Mouse (Mus musculus) lung, embryonic 14.5 days (tissue): ENCODE data around the gene Cacna1c. TPM values are rescaled to one million over a fixed set of nuclear protein-coding genes. Genes with fewer than 3 reads are reported as not detected.

Experiments used
- ATAC-seq: fragments of 200-750 bp; cut with Nextera tagmentation; 2 replicates; pipeline ENCODE4 v1.8.0; 2017; ENCODE audit warnings: mild to moderate bottlenecking, moderate TSS enrichment, moderate library complexity; ENCODE audit not compliant: insufficient read depth
- DNase-seq: peaks from one replicate; pipeline ENCODE4 v3.0.0-alpha.2; 2015
- H3K27ac ChIP-seq: fragments of 300-500 bp; sonication (generic); 2 replicates; pipeline ENCODE4 v1.5.1; 2014; ENCODE audit warnings: low read depth, mild to moderate bottlenecking, moderate library complexity
- H3K27me3 ChIP-seq: fragments of 300-500 bp; sonication (generic); 2 replicates; pipeline ENCODE4 v1.6.1; 2014; ENCODE audit warnings: low read length, control low read depth; ENCODE audit not compliant: insufficient read depth
- H3K36me3 ChIP-seq: fragments of 300-500 bp; sonication (generic); 2 replicates; pipeline ENCODE4 v1.6.1; 2014; ENCODE audit warnings: control low read depth; ENCODE audit not compliant: insufficient read depth
- H3K4me1 ChIP-seq: fragments of 300-500 bp; sonication (generic); 2 replicates; pipeline ENCODE4 v1.6.1; 2014; ENCODE audit warnings: antibody characterized with exemption, control low read depth; ENCODE audit not compliant: insufficient read depth
- H3K4me2 ChIP-seq: fragments of 300-500 bp; sonication (generic); 2 replicates; pipeline ENCODE4 v1.6.1; 2014; ENCODE audit warnings: mild to moderate bottlenecking
- H3K4me3 ChIP-seq: fragments of 300-500 bp; sonication (generic); 2 replicates; pipeline ENCODE4 v1.5.1; 2014; ENCODE audit warnings: low read depth, low read length
- H3K9ac ChIP-seq: fragments of 300-500 bp; sonication (generic); 2 replicates; pipeline ENCODE4 v1.6.1; 2014
- H3K9me3 ChIP-seq: fragments of 300-500 bp; sonication (generic); 2 replicates; pipeline ENCODE4 v1.6.1; 2016; ENCODE audit warnings: low read depth, low read length, control low read depth
- CTCF ChIP-seq: IDR thresholded peaks from 2 replicates; pipeline ENCODE4 v1.5.1; 2016; ENCODE audit warnings: antibody characterized with exemption, low read depth
- WGBS: fragments of 180-500 bp; shearing (Covaris S2); extraction: QIAGEN DNeasy Blood & Tissue Kit; methylation state at CpG from one replicate; pipeline ENCODE4 v1.1.7; 2014; 5-methylcytosine and 5-hydroxymethylcytosine counted together
- polyA plus RNA-seq: library from polyadenylated mRNA; unstranded; fragments of >200 nt; fragmentation: Nextera tagmentation; extraction: Ambion mirVana; gene quantifications from 2 replicates; pipeline ENCODE4 v1.2.1, GENCODE M21; 2014

The Cacna1c gene
- polyA plus RNA-seq, 1 experiment from 2014 or later = 10.6 TPM

DNA sequence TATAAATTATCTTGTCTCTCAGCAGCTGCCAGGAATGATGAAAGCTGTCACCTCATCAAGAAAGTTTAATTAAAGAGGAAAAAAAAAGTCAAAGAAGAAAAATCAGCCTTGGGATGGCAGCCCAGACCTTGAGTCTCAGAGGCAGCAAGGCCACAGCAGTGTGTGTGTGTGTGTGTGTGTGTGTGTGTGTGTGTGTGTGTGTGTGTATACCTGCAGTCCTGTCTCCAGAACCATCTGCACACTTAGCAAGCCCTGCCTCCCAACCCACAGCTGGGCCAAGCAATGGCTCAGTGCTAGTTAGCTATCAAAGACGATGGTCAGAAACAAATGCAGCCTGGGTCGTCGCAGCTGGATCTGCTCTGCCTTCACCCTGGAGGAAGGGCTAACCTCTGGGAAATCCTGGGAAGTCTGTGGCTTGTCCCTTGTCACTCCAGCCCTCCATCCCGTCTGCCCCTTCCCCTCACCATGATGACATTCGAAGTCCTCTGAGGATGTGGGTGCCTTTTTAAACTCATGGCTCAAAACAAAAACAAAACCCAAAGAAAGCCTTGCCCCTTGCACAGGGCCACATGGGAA, 378.2 kb downstream of the Cacna1c start:
- no peak overlapping the region for H3K9ac ChIP-seq
- no peak overlapping the region for H3K4me3 ChIP-seq
- DNase-seq (peak; percentile 88), ATAC-seq (peak; percentile 83)
- no peaks in the 10 kb centered on the region for H3K9me3 ChIP-seq
- 0 out of 2 replicates have a peak overlapping the region, but pooled peaks have one; percentile 22 for H3K27ac ChIP-seq
- no peak overlapping the region for H3K4me2 ChIP-seq
- TF ChIP-seq CTCF = no peak
- peaks cover 6% of the 10 kb centered on the region; the same call in 1 of the 2 replicates for H3K36me3 ChIP-seq
- WGBS = 28% methylated on average over 5 of the region's 5 CpGs
- peaks cover 18% of the 10 kb centered on the region; the same call in 1 of the 2 replicates for H3K4me1 ChIP-seq
- H3K27me3 ChIP-seq = no peaks in the 10 kb centered on the region

DNA sequence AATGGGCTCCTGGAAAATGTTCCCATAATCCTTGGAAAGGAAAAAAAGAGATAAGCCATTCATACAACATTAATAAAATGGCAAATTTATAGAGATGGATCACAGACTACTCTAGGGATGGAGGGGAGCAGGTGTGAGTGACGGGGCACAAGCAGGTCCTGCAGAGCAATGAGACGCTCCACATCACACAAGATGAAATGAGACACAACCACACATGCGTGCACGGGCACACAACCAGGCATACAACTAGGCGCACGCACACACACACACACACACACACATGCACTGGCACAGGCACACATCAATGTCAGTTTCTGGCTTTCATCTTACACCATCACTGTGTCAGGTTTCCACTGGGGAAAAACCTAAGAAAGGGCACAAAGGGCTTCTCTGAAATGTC, 380.0 kb downstream of the Cacna1c start:
- DNase-seq (no peak), ATAC-seq (no peak)
- peaks cover 6% of the 10 kb centered on the region; the same call in 1 of the 2 replicates for H3K36me3 ChIP-seq
- no peak overlapping the region for H3K9ac ChIP-seq
- H3K4me2 ChIP-seq = no peak overlapping the region
- H3K9me3 ChIP-seq = no peaks in the 10 kb centered on the region
- peaks cover 15% of the 10 kb centered on the region; the same call in 1 of the 2 replicates for H3K4me1 ChIP-seq
- H3K4me3 ChIP-seq = no peak overlapping the region
- no peak overlapping the region for H3K27ac ChIP-seq
- WGBS = 87% methylated on average over 6 of the region's 6 CpGs
- no peak for TF ChIP-seq CTCF
- no peaks in the 10 kb centered on the region for H3K27me3 ChIP-seq

DNA sequence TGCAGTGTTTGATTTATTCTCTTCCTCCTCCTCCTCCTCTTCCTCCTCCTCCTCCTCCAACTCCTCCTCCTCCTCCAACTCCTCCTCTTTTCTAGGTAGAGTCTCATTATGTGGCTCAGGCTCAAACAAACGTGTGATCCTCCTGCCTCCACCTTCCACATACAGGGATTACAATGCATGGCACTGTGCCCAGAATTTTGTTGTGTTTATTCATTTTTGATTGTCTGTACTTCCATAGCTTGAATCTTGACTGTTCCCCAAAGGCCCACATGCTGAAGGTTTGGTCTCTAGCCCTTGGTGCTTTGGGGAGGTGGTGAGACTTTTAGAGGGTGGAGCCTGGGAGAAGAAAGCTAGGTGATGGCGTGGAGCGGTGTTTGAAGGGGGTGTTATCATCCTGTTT, 383.7 kb downstream of the Cacna1c start:
- no peak overlapping the region for H3K27ac ChIP-seq
- H3K9ac ChIP-seq = no peak overlapping the region
- no peak overlapping the region for H3K4me2 ChIP-seq
- ATAC-seq (no peak), DNase-seq (peak; percentile 65)
- H3K36me3 ChIP-seq = peaks cover 6% of the 10 kb centered on the region; the same call in 1 of the 2 replicates
- no peak for TF ChIP-seq CTCF
- no peak overlapping the region for H3K4me3 ChIP-seq
- WGBS = 59% methylated on average over 3 of the region's 3 CpGs
- no peaks in the 10 kb centered on the region for H3K27me3 ChIP-seq
- H3K9me3 ChIP-seq = no peaks in the 10 kb centered on the region
- H3K4me1 ChIP-seq = no peaks in the 10 kb centered on the region

DNA sequence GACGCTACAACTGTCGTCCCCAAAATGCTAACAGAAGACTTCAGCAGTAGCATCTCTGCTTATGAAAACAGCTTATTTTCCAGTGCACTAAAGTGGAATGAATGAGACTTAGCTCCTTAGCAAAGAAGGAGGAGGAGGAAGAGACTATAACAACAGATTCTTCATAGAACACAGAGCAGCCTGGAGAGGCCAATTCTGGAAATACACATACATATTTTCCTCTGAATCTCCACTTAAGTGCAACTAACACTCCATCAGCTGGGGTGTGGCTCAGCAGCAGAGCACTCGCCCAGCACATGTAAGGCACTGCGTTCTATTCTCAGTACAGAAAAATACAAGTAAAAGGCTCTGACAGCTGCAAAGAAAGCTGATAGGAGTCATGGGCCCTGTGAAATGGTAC, 384.2 kb downstream of the Cacna1c start:
- TF ChIP-seq CTCF = no peak
- Histone ChIP-seq H3K4me2 (no peak overlapping the region), H3K36me3 (peaks cover 6% of the 10 kb centered on the region; the same call in 1 of the 2 replicates), H3K27me3 (no peaks in the 10 kb centered on the region), H3K27ac (no peak overlapping the region), H3K4me1 (no peaks in the 10 kb centered on the region), H3K9ac (no peak overlapping the region), H3K4me3 (no peak overlapping the region), H3K9me3 (no peaks in the 10 kb centered on the region)
- WGBS = 75% methylated on average over 4 of the region's 4 CpGs
- DNase-seq = no peak
- no peak for ATAC-seq

DNA sequence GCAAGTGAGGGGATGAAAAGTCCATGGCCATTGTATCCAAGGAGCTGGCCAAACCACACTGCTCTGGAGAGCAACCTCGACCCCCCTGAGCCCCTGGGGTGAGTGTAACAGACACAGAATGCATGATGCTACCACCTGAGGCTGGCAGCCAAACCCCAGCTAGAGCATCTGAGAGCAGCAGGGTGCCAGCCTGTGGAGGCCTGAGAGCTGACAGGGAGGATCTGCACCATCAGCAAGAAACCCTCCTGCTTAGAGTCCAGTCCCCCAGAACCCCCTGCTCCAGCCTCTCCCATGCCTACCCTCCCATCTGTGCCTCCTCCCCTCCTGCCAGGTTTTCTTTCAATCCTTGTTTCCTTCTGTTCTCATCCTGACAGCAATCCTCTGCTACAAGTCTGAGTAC, 385.4 kb downstream of the Cacna1c start:
- Histone ChIP-seq H3K27me3 (no peaks in the 10 kb centered on the region), H3K4me2 (no peak overlapping the region), H3K9me3 (no peaks in the 10 kb centered on the region), H3K36me3 (peaks cover 6% of the 10 kb centered on the region; the same call in 1 of the 2 replicates), H3K27ac (no peak overlapping the region), H3K4me1 (no peaks in the 10 kb centered on the region), H3K9ac (no peak overlapping the region), H3K4me3 (no peak overlapping the region)
- WGBS = 39% methylated on average over 1 of the region's 1 CpGs
- ATAC-seq (no peak), DNase-seq (no peak)
- no peak for TF ChIP-seq CTCF

DNA sequence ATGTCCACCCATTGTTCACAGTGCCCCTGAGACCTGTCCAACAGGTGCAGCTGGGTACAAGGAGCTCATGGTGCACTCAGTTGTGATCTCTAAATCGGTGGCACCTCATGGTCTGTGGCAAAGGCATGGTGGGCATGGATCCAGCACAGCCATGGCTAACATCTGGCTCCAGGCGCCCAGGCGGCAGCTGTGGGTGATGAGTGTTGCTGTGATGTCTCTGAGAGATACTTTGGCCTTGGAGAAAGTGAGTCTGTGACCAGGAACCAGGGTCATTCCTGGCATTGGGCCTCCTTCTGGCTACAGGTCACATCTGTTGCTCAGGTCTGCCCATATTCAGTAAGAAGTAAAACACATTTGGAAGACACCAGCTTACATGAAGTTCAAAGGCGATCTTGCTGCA, 391.1 kb downstream of the Cacna1c start:
- H3K27ac ChIP-seq = no peak overlapping the region
- peaks cover 4% of the 10 kb centered on the region; the same call in 1 of the 2 replicates for H3K4me1 ChIP-seq
- ATAC-seq (no peak), DNase-seq (no peak)
- no peak for TF ChIP-seq CTCF
- no peak overlapping the region for H3K4me3 ChIP-seq
- no peaks in the 10 kb centered on the region for H3K9me3 ChIP-seq
- no peak overlapping the region for H3K9ac ChIP-seq
- no peaks in the 10 kb centered on the region for H3K36me3 ChIP-seq
- WGBS = 76% methylated on average over 4 of the region's 4 CpGs
- H3K27me3 ChIP-seq = no peaks in the 10 kb centered on the region
- no peak overlapping the region for H3K4me2 ChIP-seq

DNA sequence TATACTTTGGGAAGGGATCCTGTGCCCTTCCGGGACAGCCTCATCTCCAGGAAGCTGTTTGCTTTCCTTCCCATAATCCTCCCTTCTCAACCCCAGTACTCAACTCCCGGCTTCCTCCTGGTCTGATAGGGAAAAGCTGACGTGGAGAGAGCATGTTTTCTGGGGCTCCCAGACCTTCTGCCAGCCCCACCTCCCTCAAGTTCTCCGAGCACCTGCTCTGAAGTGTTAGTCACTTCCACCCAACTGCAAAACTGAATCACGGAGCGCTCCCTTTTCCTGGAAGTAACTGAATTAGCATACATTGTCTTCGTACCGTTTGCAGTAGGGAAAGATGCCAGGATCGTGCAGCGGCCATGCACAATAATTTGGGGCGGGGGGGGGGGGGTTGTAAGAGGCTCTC, 393.9 kb downstream of the Cacna1c start:
- Histone ChIP-seq H3K9ac (no peak overlapping the region), H3K36me3 (no peaks in the 10 kb centered on the region), H3K4me3 (no peak overlapping the region), H3K4me1 (peaks cover 4% of the 10 kb centered on the region; the same call in 1 of the 2 replicates), H3K27me3 (no peaks in the 10 kb centered on the region), H3K27ac (no peak overlapping the region), H3K9me3 (no peaks in the 10 kb centered on the region), H3K4me2 (no peak overlapping the region)
- DNase-seq (no peak), ATAC-seq (no peak)
- TF ChIP-seq CTCF = no peak
- 59% methylated on average over 11 of the region's 11 CpGs for WGBS

DNA sequence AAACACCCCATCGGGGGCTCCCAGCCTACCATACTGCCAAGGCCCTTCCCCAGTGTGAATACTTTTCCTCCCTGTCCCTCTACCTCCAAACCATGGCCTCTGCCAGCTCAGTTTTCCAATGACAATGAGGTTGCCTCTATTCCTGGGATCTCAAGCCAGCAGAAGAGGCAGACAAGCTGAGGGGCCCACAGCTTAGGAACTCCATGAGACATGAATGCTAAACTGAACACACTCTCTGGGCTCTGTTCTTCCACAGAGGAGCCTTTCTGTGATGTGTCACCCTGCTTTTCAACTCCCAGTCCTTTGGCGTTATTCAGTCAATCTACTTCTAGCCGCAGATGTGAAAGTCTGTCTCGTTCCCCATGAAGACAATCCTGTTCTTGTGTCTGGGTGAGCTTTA, 399.8 kb downstream of the Cacna1c start:
- no peaks in the 10 kb centered on the region for H3K36me3 ChIP-seq
- H3K9ac ChIP-seq = no peak overlapping the region
- H3K27ac ChIP-seq = no peak overlapping the region
- 93% methylated on average over 4 of the region's 4 CpGs for WGBS
- H3K4me1 ChIP-seq = peaks cover 13% of the 10 kb centered on the region
- no peaks in the 10 kb centered on the region for H3K27me3 ChIP-seq
- no peak overlapping the region for H3K4me2 ChIP-seq
- H3K9me3 ChIP-seq = no peaks in the 10 kb centered on the region
- no peak for ATAC-seq
- no peak for TF ChIP-seq CTCF
- H3K4me3 ChIP-seq = no peak overlapping the region
- no peak for DNase-seq
